Mouse (Mus musculus) testis, adult 10 weeks (tissue): ENCODE results near the gene Ppp1r37. TPM values are rescaled to one million over a fixed set of nuclear protein-coding genes. Genes with fewer than 3 reads are reported as not detected.

ENCODE experiments used
- polyA plus RNA-seq: library from polyadenylated mRNA; stranded (reverse); fragments of 350-450 nt; fragmentation: Illumina TruSeq; extraction: RNeasy Lipid Tissue Mini Kit (QIAGEN cat#74804); gene quantifications from one replicate; pipeline ENCODE4 v1.2.3, GENCODE M21; 2014; ENCODE audit warnings: low read depth, low replicate concordance

The Ppp1r37 gene
- 0.43 TPM for polyA plus RNA-seq

DNA sequence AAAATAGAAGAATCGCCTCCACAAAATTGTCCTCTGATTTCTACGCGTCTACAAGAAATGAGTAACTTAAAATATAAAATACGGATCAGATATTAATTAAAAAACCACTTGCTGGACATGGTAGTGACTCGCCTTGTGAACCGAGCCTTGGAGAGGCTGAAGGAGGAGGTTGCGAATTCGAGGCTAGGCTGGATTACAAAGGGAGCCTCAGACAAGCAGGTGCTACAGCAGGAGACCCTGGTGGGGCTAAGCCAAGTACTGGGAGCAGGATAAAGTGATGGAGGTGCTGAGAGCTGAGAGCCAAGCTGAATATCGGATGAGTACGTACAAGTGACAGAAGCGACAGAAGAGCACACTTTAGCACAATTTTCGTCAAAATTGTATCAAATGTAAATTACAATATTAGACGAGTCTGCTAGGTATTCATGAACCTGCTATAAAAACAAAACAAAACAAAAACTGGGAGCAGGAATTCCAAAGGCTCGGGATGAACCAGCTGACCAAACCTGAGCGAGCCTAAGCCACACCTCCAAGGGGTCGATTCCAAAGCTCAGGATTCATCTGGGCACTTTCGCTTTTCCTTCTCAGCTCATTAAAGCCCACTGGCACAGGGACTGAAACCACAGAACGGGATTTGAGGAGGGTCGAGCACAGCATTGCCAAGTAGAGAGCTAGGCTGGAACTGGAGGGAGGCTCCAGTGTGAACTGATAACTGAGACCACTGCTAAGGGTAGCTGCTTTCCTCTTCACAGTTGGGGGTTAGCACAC, at the start of gene Ppp1r37:
Gene Ppp1r37, minus strand, starts transcription at position 434 of the 768 bp plus-strand sequence.

DNA sequence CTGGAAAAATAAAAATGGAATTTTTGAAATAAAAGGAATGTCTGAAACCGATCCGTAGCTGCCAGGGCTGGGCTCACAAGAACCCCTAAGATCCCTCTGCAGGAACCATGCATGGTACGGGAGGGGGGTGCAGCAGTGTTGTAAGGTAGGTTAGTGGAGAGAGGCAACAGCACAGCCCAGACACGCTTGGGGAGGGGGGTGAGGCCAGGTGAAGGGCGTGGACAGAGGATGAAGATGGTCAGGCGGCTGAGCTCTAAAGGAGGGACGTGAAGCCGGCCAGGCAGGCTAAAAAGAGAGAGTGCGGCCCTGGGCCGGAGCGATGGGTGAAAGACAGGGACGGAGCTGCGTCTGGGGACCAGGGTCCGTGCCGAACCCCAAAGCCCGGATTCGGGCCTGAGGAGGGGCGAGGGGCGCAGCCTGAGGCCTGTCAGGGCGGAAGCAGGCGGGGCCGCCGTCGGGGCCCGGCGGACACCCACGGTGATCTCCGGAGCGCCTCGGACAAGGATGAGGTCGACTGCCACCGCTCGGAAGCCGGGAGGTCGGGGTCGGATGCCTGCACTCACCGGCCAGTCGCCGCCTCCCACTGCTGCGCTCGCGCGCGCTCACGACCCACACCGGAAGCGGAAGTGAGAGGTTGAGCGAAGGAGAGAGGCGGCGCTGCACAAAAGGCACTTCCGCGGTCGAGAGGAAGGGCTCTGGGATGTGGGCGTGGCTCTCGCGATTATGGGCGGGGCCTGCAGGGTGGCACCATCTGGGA, 41.2 kb upstream of the Ppp1r37 start, which contains the start of gene Clasrp:
Gene Clasrp, minus strand, starts transcription at position 638 of the 757 bp plus-strand sequence.

DNA sequence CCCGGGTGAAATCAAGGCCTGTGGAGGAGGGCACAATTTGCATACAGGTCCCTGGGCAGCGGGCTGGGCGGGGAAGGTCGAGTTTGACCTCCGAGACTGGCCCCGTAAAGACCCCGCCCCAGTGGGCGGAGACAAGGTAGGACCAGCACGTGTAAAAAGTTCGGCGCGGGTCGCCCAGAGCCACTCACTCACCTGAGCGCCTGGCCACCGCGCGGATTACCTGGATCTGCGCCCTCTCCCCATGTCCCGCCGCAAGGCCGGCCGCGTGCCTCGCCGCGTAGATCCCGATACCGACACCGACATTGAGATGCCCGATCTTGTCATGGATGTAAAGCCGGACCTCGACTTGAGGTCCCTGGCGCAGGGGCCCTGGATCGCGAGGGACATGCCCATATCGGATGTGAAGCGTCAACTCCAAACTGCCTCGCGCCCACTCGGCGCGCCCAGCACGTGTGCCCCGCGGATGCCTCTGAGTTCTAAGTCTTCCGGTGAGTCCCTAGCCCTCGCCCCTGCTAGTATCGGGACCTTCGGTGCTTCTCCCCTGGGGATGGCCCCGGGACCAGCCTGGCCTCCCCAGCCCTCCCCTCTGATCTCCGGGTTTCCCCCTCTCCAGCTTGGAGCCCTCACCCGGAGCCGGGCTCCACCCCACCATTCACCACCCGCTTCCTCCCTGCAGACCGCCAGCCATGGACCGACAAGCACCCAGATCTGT, 14.4 kb upstream of the Ppp1r37 start, which contains the start of the genes Zfp296 and Gemin7:
Gene Zfp296, plus strand, starts transcription at position 147 of the 712 bp plus-strand sequence.
Gene Gemin7, minus strand, starts transcription at position 455 of the 712 bp plus-strand sequence.

DNA sequence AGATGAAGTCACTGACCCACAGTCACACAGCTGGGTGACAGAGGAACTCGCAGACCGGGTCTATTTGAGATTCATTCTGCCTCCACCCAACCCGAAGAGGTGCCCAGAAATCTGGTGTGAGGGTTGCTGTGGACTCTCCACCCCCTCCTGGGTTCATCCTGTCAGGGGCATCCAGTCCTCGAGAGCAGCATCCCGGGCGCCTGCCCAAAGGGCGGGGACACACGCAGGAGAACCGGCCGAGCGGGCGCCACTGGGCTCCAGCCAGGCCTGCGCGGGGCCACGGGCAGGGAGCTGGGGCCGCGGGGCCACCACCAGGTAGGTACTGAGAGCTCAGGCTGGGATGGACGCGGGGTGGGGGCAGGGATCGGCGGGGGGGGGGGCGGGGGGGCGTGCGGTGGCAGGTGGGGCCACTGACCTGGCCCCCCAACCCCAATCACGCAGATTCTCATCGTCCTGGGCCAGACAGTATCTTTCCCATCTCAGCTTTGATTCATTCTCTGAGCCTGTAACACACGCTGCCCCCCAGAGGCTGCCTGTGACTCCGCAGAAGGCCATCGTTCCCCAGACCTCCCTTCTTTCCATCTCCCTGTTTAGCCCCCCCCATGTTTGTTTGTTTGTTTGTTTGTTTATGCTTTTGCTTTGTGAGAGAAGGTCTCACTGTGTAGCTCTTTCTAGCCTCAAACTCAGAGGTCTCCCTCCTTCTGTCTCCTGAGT, 45.1 kb downstream of the Ppp1r37 start, which contains the start of gene Nkpd1:
Gene Nkpd1, plus strand, starts transcription at position 187 of the 714 bp plus-strand sequence.

DNA sequence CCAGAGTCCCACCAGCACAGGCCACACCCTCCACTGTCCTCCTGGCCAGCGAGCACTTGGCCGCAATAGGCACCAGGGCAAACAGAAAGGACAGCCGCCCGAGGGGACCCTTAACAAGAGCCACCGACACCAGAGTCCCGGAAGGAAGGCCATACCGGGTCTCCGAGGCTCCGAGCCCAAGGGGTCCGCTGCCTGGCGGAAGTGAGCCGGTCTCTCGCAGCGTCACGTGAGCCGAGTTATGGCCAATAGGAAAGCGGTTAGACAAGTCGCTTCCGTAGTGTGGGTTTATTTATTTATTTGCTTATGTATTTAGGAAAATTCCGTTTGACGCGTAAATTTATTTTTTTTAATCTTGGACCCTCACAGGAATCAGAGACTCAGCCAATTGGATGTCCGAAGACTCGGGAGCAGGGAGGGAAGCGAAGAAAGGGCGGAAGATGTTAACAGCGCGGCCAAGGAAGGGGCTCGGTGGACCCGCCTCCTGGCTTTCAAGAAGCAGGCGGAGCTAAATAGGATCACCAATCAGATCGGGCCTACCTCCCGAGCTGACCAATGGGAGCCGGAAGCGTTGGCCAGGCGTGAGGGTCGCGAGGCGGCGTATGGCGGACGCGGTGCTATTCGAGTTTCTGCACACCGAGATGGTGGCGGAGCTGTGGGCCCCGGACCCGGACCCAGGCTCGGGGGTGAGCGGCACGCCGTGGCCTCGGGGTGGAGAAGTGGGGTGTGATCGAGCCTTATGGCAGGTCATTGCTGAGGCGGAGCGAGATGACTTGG, 54.5 kb downstream of the Ppp1r37 start, which contains the start of the genes Bloc1s3 and Trappc6a:
Gene Bloc1s3, minus strand, starts transcription at position 218 of the 774 bp plus-strand sequence.
Gene Trappc6a, plus strand, starts transcription at position 246 of the 774 bp plus-strand sequence.

Other genes with a start within 250 kb of the Ppp1r37 start
- 0.92 TPM for gene Ercc1, start 218.3 kb downstream of the Ppp1r37 start, polyA plus RNA-seq
- 0.87 TPM for gene Cd3eap, start 203.6 kb downstream of the Ppp1r37 start, polyA plus RNA-seq
- gene Ppp1r13l, start 203.3 kb downstream of the Ppp1r37 start, polyA plus RNA-seq = 1.0 TPM
- 0.67 TPM for gene Ercc2, start 181.1 kb downstream of the Ppp1r37 start, polyA plus RNA-seq
- not detected for gene Klc3, start 159.0 kb downstream of the Ppp1r37 start, polyA plus RNA-seq
- not detected for gene Ckm, start 158.3 kb downstream of the Ppp1r37 start, polyA plus RNA-seq
- gene Mark4, start 104.3 kb downstream of the Ppp1r37 start, polyA plus RNA-seq = 1.4 TPM
- 2.0 TPM for gene Exoc3l2, start 99.7 kb downstream of the Ppp1r37 start, polyA plus RNA-seq
- 2.0 TPM for gene Bloc1s3, start 54.7 kb downstream of the Ppp1r37 start, polyA plus RNA-seq
- gene Trappc6a, start 54.7 kb downstream of the Ppp1r37 start, polyA plus RNA-seq = not detected
- not detected for gene Nkpd1, start 45.2 kb downstream of the Ppp1r37 start, polyA plus RNA-seq
- gene Zfp296, start 14.2 kb upstream of the Ppp1r37 start, polyA plus RNA-seq = not detected
- gene Gemin7, start 14.5 kb upstream of the Ppp1r37 start, polyA plus RNA-seq = 12.5 TPM
- gene Clasrp, start 41.4 kb upstream of the Ppp1r37 start, polyA plus RNA-seq = 3.3 TPM
- gene Relb, start 66.4 kb upstream of the Ppp1r37 start, polyA plus RNA-seq = 0.39 TPM
- gene Clptm1, start 102.0 kb upstream of the Ppp1r37 start, polyA plus RNA-seq = 17.7 TPM
- not detected for gene Apoc2, start 114.9 kb upstream of the Ppp1r37 start, polyA plus RNA-seq
- not detected for gene Gm44805, start 118.3 kb upstream of the Ppp1r37 start, polyA plus RNA-seq
- gene Apoc4, start 118.4 kb upstream of the Ppp1r37 start, polyA plus RNA-seq = not detected
- gene Apoc1, start 129.6 kb upstream of the Ppp1r37 start, polyA plus RNA-seq = 9.0 TPM
- gene Apoe, start 136.1 kb upstream of the Ppp1r37 start, polyA plus RNA-seq = 3.0 TPM
- 0.38 TPM for gene Tomm40, start 152.4 kb upstream of the Ppp1r37 start, polyA plus RNA-seq
- 7.8 TPM for gene Nectin2, start 187.4 kb upstream of the Ppp1r37 start, polyA plus RNA-seq
- not detected for gene Bcam, start 207.9 kb upstream of the Ppp1r37 start, polyA plus RNA-seq
- gene Cblc, start 233.7 kb upstream of the Ppp1r37 start, polyA plus RNA-seq = not detected